Mouse (Mus musculus): ENCODE measurements around the gene Zfp579. TPM values are rescaled to one million over a fixed set of nuclear protein-coding genes. Genes with fewer than 3 reads are reported as not detected.

Gene Zfp579
- polyA plus RNA-seq (2021; fragmentation: Nextera tagmentation): 6.2 and 8.0 TPM in 2 replicates
- long read RNA-seq, experiment 1, transcript Zfp579-201 (2 exons, 2,157 nt): major isoform, 14 of 20 reads
- long read RNA-seq, experiment 1, partial matches to known transcripts: 0 of 20 reads
- long read RNA-seq, experiment 1, other reads (novel, unspliced or antisense): 1 of 20 reads
- long read RNA-seq, experiment 2, transcript Zfp579-206 (1 exons, 2,489 nt): minor isoform, 7 of 56 reads
- long read RNA-seq, experiment 2, transcript Zfp579-201 (2 exons, 2,157 nt): major isoform, 47 of 56 reads
- long read RNA-seq, experiment 2, partial matches to known transcripts: 0 of 56 reads
- long read RNA-seq, experiment 2, other reads (novel, unspliced or antisense): 2 of 56 reads

DNA sequence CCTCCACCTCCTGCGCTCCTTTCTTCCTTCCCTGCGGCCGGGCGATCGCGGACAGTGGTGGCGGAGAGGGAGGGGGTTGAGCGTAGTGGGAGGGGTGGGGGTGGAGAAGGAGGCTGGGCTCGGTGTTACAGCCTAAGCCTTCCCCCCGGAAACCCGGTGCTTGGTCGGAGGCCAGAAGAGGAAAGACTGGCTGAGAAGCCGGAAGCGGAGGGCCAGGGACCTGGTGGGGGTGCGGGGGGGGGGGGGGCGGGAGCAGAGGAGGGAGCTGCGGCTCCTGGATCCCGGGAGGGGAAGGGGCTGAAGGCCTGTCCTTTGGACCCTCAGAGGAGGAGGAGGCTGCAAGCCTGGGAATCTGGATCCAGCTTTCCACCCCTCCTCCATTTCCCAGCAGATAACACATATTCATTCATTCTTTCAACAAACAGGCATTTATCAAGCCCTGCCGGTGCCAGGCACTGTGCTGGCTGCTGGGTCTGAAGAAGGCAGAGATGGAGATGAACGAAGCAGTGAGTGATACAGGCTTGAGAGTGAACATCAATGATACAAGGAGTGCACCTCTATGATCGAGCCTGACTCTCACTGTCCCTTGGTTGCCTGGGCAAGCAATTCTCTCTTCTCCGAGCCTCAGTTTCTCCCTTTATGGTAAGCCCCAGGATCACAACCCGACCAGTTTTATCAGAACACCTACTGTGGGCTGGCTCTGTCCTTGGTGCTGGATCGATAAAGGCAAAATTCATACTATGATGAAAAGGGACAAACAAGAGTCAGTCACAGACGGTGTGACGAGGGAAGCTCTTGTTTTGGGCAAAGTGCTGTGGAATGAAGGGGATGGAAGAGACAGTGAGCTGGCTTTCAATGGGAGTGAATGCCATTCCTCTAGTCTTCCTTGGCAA, at the start of gene Zfp579:
Gene Zfp579 (minus strand): TSS at position 156 of the 893 bp plus-strand sequence.

GRCm38 (mm10) chr7:5038109-5038732, 42.3 kb upstream of the Zfp579 start, which contains the start of gene Zfp784:
Gene Zfp784, minus strand, starts transcription at chr7:5038446.

GRCm38 (mm10) chr7:5033818-5034217, 37.9 kb upstream of the Zfp579 start, which contains the start of gene 4632433K11Rik:
Gene 4632433K11Rik, plus strand, starts transcription at chr7:5034118.

GRCm38 (mm10) chr7:5020000-5020681, 24.2 kb upstream of the Zfp579 start, which contains the start of the genes Zfp865 and Ccdc106:
Gene Zfp865, plus strand, starts transcription at chr7:5020376.
Gene Ccdc106, plus strand, starts transcription at chr7:5020553.

DNA sequence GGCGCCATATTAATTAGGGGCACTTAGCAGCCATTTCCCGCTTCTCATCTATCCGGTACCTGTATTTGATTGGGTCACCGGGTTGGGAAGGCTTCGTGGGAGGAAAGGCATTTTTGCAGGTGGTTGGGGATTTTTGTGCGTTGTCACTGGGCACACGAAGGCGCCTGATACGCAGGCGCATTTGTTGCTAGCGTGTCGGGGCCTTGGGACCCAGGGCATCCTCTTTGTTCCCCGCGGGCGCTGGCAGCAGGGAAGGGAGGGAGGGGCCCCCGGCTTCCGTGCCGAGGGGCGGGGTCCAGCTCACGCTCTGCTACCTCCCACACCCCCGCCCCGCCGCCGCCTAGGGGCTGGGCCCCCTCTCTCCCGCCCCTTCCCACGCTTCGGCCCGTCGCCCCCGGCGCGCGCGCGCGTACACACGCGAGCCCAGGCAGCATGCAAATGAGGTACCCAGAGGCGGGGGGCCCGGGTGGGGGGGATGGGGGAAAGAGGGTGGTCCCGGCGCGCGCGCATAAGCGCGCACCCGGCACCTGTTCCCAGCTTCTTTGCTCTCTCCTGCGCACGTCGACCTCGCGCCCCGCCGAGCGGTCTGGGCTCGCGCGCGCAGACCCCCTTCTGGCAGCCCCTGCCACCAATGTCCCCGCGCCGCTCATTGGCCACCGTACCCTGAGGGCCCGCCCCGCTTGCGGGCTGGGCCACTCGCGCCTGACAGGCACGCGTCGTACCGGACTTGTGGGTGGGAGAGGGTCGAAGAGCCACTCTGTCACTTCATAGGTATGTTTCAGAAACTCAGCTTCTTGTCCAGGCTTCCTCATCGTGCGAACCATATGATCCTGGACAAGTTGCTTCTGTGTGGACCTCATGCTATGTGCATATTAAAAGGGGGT, 19.4 kb upstream of the Zfp579 start, which contains the start of gene Gm44973:
Gene Gm44973 (plus strand): TSS at position 379 of the 884 bp plus-strand sequence.

DNA sequence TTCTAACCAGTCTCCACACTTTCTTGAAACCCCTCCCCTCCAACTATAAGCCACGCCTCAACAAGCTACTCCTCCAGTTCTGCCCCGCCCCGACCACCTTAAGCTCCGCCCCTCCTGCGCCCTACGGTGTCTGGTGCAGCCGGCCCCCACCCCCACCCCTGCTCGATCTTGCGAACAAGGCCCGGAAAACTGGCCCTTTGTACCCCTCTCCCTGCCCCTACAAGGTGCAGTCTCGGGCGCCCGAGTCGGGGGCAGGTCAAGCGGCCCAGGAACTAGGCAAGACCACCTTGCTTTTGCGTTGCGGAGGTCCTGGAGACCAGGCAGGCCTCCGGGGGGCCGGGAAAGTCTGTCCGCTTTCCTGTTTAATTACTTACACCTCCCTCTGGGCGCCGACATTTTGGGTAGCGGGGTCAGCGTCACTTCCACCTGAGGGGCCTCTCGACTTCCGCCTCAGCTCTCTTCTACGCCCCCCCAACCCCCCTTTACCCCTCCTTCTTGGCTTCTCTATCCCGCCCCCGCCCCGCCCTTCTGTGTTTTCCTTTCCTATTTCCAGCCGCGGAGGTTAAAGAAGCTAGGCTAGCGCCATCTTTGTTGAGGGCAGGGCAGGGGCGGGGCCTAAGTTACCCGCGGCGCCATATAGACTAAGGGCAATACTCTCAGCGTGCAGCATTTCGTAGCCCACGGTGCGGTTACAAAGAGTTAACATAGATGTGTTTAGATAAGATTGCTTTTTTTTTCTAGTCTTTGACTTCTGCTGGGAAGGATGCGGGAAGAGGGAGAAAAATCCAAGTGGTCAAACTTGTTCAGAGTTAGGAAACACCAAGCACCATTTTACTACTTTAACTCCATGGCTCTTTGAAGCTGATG, 18.5 kb upstream of the Zfp579 start, which contains the start of the genes Zfp524 and Fiz1:
Gene Zfp524 (plus strand): TSS at position 165 of the 867 bp plus-strand sequence.
Gene Fiz1 (minus strand): TSS at position 447 of the 867 bp plus-strand sequence.

DNA sequence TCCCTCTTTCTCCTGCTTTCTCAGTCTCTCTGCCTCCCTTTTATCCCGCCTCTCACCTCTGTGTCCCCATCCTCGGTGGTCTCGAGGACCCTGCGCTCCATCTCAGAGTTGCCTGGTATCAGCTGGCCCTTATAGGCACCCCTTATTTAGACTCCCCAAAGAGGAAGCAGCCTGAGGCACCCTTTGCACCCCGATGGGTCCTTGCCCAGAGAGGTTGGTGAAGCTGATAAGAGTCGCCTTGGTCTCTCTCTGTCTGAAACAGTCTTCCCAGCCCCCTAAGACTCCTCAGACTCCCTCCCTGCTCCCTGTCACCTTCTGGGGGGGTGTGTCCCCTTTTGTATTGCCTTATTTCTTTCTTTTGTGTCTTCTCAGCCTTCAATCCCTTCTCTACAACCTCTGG, 24.9 kb downstream of the Zfp579 start, which contains the start of gene Sbk3:
Gene Sbk3 (minus strand): TSS at position 101 of the 400 bp plus-strand sequence.

GRCm38 (mm10) chr7:4964272-4964671, 31.7 kb downstream of the Zfp579 start, which contains the start of gene Sbk2:
Gene Sbk2, minus strand, starts transcription at chr7:4964406.

Other genes with a start within 250 kb of the Zfp579 start
- gene Cox6b2, start 243.1 kb downstream of the Zfp579 start, polyA plus RNA-seq (2021; fragmentation: Nextera tagmentation): 19.8 and 42.8 TPM in 2 replicates
- not detected in 2 replicates for gene Fam71e2, start 224.9 kb downstream of the Zfp579 start, polyA plus RNA-seq (2021; fragmentation: Nextera tagmentation)
- gene Il11, start 213.3 kb downstream of the Zfp579 start, polyA plus RNA-seq (2021; fragmentation: Nextera tagmentation): 0.18 and 0.45 TPM in 2 replicates
- not detected in 2 replicates for gene Tmem190, start 213.2 kb downstream of the Zfp579 start, polyA plus RNA-seq (2021; fragmentation: Nextera tagmentation)
- 7.2 and 9.5 TPM in 2 replicates for gene Tmem238, start 206.5 kb downstream of the Zfp579 start, polyA plus RNA-seq (2021; fragmentation: Nextera tagmentation)
- 1,085 and 1,204 TPM in 2 replicates for gene Rpl28, start 203.3 kb downstream of the Zfp579 start, polyA plus RNA-seq (2021; fragmentation: Nextera tagmentation)
- 16.3 and 20.3 TPM in 2 replicates for gene Ube2s, start 183.6 kb downstream of the Zfp579 start, polyA plus RNA-seq (2021; fragmentation: Nextera tagmentation)
- gene Shisa7, start 151.5 kb downstream of the Zfp579 start, polyA plus RNA-seq (2021; fragmentation: Nextera tagmentation): 11.7 and 13.1 TPM in 2 replicates
- 17.0 and 20.1 TPM in 2 replicates for gene Isoc2b, start 125.9 kb downstream of the Zfp579 start, polyA plus RNA-seq (2021; fragmentation: Nextera tagmentation)
- gene Isoc2a, start 119.0 kb downstream of the Zfp579 start, polyA plus RNA-seq (2021; fragmentation: Nextera tagmentation): 0.87 and 0.94 TPM in 2 replicates
- 0.14 and 0.29 TPM in 2 replicates for gene Gm36210, start 89.6 kb downstream of the Zfp579 start, polyA plus RNA-seq (2021; fragmentation: Nextera tagmentation)
- 0.75 and 0.93 TPM in 2 replicates for gene Zfp628, start 80.9 kb downstream of the Zfp579 start, polyA plus RNA-seq (2021; fragmentation: Nextera tagmentation)
- gene Nat14, start 74.1 kb downstream of the Zfp579 start, polyA plus RNA-seq (2021; fragmentation: Nextera tagmentation): 136 and 147 TPM in 2 replicates
- gene Ssc5d, start 70.4 kb downstream of the Zfp579 start, polyA plus RNA-seq (2021; fragmentation: Nextera tagmentation): 0.04 and 0.05 TPM in 2 replicates
- gene Sbk2, start 31.8 kb downstream of the Zfp579 start, polyA plus RNA-seq (2021; fragmentation: Nextera tagmentation): 0.31 and 0.74 TPM in 2 replicates
- gene Sbk3, start 25.0 kb downstream of the Zfp579 start, polyA plus RNA-seq (2021; fragmentation: Nextera tagmentation): 0.08 and 0.15 TPM in 2 replicates
- 11.0 and 13.9 TPM in 2 replicates for gene Zfp524, start 18.3 kb upstream of the Zfp579 start, polyA plus RNA-seq (2021; fragmentation: Nextera tagmentation)
- 13.3 and 16.7 TPM in 2 replicates for gene Fiz1, start 18.5 kb upstream of the Zfp579 start, polyA plus RNA-seq (2021; fragmentation: Nextera tagmentation)
- gene Gm44973, start 19.3 kb upstream of the Zfp579 start, polyA plus RNA-seq (2021; fragmentation: Nextera tagmentation): 0.31 TPM in 1 of 2 replicates, not detected in the other
- 1.5 and 2.0 TPM in 2 replicates for gene Zfp865, start 24.2 kb upstream of the Zfp579 start, polyA plus RNA-seq (2021; fragmentation: Nextera tagmentation)
- 65.2 and 75.8 TPM in 2 replicates for gene Ccdc106, start 24.4 kb upstream of the Zfp579 start, polyA plus RNA-seq (2021; fragmentation: Nextera tagmentation)
- not detected in 2 replicates for gene 4632433K11Rik, start 38.0 kb upstream of the Zfp579 start, polyA plus RNA-seq (2021; fragmentation: Nextera tagmentation)
- 3.1 and 3.3 TPM in 2 replicates for gene Zfp784, start 42.3 kb upstream of the Zfp579 start, polyA plus RNA-seq (2021; fragmentation: Nextera tagmentation)
- gene Zfp580, start 55.4 kb upstream of the Zfp579 start, polyA plus RNA-seq (2021; fragmentation: Nextera tagmentation): 4.2 and 4.7 TPM in 2 replicates
- gene U2af2, start 66.0 kb upstream of the Zfp579 start, polyA plus RNA-seq (2021; fragmentation: Nextera tagmentation): 5.4 and 5.7 TPM in 2 replicates
- 65.5 and 92.3 TPM in 2 replicates for gene Epn1, start 84.1 kb upstream of the Zfp579 start, polyA plus RNA-seq (2021; fragmentation: Nextera tagmentation)
- gene Rfpl4, start 120.8 kb upstream of the Zfp579 start, polyA plus RNA-seq (2021; fragmentation: Nextera tagmentation): not detected in 2 replicates
- 0.88 and 1.2 TPM in 2 replicates for gene Rasl2-9, start 129.8 kb upstream of the Zfp579 start, polyA plus RNA-seq (2021; fragmentation: Nextera tagmentation)
- not detected in 2 replicates for gene Vmn1r55, start 153.5 kb upstream of the Zfp579 start, polyA plus RNA-seq (2021; fragmentation: Nextera tagmentation)
- not detected in 2 replicates for gene Vmn1r56, start 200.6 kb upstream of the Zfp579 start, polyA plus RNA-seq (2021; fragmentation: Nextera tagmentation)
- gene Vmn1r57, start 222.3 kb upstream of the Zfp579 start, polyA plus RNA-seq (2021; fragmentation: Nextera tagmentation): not detected in 2 replicates